Mouse (Mus musculus): ENCODE measurements around the gene Gm1604a.
"Not testable (repeated sequence)": the region's sequence is repeated elsewhere in the genome, so short reads cannot be mapped to it uniquely, and the experiment has no call there.

The Gm1604a gene

DNA sequence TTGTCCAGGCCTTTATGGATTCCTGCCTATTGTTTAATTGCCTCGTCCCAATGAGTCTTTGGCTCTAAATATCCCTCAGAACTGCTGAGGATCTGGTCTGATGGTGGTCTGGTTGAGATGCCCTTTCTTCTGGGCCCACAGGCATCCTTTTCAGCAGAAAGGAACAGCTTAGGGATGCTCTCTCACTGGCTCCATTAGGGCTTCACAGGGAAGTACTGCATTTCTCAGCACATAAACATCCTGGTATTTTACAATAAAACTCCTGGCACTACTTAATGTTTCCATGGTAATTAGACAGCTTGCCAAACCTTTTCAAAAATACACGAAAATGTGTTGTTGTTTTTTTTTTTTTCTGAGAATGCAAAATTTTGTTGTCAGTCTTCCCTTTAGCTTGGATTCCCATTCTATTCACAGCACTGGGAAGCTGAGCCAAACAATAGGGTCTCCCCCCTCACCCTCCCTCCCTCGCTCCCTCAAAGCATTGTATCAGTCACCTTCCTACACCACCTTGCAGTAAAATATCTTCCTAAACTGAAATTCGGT, 43.7 kb downstream of the Gm1604a start:
- peak; percentile 10 for DNase-seq (ENCODE audit: low read depth, low spot score)

DNA sequence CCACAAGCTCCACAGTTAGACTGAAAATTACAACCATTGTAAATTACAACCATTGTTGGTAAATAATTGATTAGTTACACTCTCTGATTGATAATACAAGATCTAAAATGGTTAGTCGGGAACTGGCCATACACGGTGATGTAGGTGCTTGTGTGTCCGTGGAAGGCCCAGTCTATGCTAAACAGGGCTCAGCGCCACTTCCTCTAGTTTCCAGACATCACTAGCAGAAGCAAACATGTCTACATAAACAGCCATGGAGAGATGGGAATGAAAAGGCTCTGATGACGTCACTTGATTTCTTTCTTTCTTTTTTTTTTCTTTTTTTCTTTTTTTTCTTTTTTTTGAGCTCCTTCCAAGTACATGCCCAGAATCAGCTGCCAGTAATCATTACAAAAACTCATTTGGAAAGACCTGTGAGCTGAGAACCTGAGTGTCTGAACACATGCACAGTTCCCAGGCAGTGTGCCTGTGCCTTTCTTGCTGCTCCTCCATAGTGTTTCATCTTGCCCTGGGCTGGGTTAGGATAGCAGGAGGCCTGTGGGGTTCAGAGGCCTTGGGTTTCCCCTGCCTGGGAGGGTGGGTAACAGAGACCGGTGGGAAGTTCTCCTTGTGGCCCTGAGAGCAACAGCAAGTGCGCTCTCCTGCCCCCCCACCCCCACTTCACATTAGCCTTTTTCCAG, 44.3 kb downstream of the Gm1604a start:
- not testable (repeated sequence) for DNase-seq (ENCODE audit: low read depth, low spot score)

DNA sequence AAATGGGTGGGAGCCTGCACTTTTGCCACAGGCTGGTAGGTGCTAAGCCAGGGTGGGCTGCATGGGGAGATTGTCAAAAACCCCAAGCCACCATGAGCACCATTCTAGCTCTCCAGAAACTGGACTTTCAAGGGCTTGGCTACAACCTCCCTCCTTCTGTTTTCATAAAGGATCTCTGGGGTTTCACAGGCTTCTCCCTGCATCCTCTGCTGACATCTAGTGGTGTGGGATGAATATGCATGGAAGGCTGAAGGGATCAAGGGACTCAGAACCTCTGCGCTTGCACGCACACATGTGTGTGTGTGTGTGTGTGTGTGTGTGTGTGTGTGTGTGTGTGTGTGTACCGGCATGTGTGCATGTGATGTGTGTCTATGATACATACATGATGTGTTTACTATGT, 49.1 kb downstream of the Gm1604a start:
- peak; percentile 62 for DNase-seq (ENCODE audit: low read depth, low spot score)

DNA sequence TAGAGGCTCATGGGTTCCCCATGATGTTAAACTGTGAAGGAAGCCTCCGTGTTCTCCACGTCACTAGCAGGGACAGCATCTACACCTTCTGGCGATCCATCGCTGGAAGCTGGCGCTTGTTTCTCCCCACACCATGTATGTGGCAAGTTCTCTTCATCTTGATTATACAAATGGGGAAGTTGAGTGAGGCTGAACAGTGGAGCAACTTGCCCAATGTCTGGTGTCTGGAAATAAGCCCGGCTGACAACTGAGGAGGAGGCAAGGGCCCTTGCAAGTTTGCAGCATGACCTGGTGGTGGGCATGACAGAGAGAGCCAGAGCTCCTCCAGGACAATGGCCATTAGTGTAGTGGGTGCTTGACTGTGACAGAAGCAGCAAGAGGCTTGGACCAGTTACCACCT, 50.2 kb downstream of the Gm1604a start:
- DNase-seq (ENCODE audit: low read depth, low spot score), result not testable (repeated sequence)

DNA sequence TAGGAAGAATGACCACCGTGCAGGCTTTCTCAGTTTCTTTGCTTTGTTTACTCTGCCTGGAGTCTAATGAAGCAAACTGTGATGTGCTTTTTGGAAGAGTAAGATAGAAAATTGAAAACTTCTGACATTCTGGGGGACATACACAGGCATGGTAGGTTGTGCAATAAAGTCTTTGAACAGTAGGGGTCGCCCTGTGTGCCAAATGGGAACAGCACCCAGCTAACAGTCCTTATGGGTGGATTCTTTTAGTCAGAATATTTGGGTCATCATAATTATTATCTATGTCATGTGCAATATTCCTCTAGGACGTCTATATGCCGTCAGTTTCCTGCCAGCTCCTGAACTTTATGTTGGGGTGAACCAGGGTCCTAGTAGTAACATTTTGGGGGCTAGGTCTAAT, 54.2 kb downstream of the Gm1604a start:
- not testable (repeated sequence) for DNase-seq (ENCODE audit: low read depth, low spot score)

DNA sequence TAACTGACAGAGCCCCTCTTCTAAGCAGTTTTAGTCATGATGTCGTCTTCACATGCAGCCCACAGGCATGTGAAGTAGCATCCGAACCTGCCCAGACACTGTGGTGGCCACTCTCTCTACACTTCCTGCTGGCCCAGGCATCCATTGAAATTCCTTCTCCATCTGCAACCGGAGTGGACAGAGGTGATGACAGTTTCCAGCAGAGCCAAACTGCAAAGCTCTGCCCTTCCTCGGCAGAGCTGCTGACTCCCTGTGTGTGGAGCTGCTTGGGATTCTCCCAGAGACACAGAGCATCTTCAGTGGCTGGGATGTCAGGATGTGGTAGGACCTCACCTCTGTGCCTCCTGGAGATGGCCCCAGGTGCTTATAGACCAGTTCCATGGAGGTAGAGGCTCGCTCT, 59.2 kb downstream of the Gm1604a start:
- not testable (repeated sequence) for DNase-seq (ENCODE audit: low read depth, low spot score)

DNA sequence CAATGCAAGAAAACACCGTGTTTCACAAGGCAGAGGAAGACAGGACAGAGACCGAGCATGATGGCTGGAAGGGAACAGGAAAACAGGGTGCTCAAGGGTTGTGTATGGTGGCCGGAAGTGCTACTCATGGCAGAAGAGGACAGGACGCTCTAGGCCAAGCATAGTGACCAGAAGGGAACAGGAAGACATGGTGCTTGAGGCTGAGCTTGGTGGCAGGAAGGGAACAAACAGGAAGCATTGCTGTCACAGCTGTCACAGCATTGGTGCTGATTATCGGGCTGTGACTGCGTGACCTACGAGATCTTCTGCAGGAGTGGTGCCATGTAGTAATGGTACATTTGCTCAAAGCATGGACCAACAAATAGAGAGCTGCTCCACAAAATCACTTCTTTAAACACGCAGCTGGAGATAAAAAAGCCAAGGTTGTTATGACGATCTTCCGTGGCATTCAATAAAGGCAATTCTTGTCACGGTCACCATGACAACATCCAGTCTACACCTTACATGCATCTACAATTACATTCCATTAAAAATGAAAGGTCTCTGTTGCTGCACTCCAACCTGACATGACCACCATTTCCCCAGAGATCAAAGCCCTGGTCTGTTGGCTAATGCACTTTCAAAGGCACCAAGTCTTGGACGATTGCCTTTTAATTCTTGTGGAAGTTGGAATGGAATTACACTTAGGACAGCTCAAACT, 60.3 kb downstream of the Gm1604a start:
- DNase-seq (ENCODE audit: low read depth, low spot score), result not testable (repeated sequence)

DNA sequence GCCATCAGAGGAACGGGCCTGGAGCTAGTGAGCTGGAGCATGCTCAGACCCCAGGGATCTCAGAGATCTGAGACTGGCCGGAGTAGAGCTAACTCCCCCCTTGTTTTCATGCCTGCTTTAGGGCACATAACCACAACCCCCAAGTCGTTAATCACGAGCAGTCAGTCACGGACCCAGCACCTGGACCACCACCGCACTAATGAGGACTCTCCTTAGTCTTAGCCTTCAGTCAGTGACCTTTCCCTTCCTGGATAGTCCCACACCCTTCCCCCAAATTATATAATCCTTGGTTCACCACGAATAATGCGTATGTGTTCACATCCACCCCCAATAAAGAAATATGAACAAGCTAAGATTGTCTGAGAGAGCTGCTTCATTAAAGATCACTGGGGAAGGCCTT, 61.5 kb downstream of the Gm1604a start:
- DNase-seq (ENCODE audit: low read depth, low spot score), result not testable (repeated sequence)

DNA sequence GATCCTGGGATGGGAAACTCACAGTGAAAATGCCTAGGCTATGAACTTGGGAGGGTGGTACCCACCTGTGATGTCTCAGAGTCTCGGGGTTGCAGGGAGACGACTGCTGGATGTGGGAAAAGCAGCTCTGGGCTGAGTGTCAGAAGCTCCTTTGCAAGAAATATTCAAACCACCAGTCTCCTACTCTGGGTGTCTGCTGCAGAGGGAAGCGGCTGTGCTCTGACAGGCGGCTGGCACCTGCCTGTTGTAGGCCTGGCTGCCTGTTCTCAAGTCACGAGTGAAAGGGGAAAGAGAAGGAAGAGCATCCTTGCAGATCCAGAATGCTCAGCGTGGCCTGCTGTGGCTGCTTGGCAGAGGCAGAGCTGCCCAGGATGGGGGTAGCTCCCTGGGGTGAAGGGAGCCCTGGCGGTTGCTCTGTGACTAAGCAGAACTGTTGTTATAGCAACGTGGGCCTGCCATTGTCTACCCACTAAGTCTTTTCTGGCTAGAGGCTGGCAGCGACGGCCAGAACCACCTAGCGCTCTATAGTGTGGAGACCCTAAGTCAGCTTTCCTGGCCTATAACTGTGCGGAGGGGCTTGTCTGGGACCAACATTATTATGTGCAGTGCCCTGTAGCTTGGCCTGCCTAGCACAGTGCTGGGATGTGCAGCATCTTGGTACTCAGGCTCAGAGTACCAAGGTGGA, 72.6 kb downstream of the Gm1604a start:
- not testable (repeated sequence) for DNase-seq (ENCODE audit: low read depth, low spot score)

GRCm38 (mm10) chr17:7099096-7099495, 73.7 kb downstream of the Gm1604a start:
- not testable (repeated sequence) for DNase-seq (ENCODE audit: low read depth, low spot score)

GRCm38 (mm10) chr17:7102945-7103344, 77.6 kb downstream of the Gm1604a start:
- not testable (repeated sequence) for DNase-seq (ENCODE audit: low read depth, low spot score)

GRCm38 (mm10) chr17:7111658-7112057, 86.3 kb downstream of the Gm1604a start:
- not testable (repeated sequence) for DNase-seq (ENCODE audit: low read depth, low spot score)

- not testable (repeated sequence) for DNase-seq (ENCODE audit: low read depth, low spot score)
Measured at GRCm38 (mm10) chr17:7116265-7116664, 90.9 kb downstream of the Gm1604a start.

- DNase-seq (ENCODE audit: low read depth, low spot score), result peak; percentile 70
Measured at GRCm38 (mm10) chr17:7120835-7121234, 95.5 kb downstream of the Gm1604a start.

GRCm38 (mm10) chr17:7122554-7122953, 97.2 kb downstream of the Gm1604a start:
- DNase-seq (ENCODE audit: low read depth, low spot score), result not testable (repeated sequence)

DNA sequence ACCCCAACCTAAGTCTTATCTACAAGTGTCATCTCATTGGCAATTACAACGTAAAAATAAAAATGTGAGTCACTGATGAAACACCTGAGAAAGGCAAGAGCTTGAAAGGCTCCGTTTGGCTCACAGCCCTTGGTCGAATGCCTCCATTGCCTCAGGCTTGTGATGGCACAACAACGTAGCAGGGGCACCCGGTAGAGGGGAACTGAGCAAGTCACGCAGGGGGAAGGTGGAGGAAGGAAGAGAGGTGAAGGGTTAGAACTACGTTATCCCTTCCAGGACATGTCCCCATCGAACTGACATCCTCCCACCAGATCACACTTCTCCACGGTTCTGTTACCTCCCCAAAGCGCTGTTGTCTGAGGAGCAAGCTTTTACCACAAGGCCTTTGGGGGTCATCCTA, 101.1 kb downstream of the Gm1604a start:
- DNase-seq (ENCODE audit: low read depth, low spot score), result not testable (repeated sequence)

- not testable (repeated sequence) for DNase-seq (ENCODE audit: low read depth, low spot score)
Measured at GRCm38 (mm10) chr17:7134002-7134401, 108.6 kb downstream of the Gm1604a start.

- not testable (repeated sequence) for DNase-seq (ENCODE audit: low read depth, low spot score)
Measured at GRCm38 (mm10) chr17:7135277-7135676, 109.9 kb downstream of the Gm1604a start.

Measured in brain, adult 2 months (tissue).